ENCODE assay signal across 22 mouse cellular contexts in the genomic region with DNA sequence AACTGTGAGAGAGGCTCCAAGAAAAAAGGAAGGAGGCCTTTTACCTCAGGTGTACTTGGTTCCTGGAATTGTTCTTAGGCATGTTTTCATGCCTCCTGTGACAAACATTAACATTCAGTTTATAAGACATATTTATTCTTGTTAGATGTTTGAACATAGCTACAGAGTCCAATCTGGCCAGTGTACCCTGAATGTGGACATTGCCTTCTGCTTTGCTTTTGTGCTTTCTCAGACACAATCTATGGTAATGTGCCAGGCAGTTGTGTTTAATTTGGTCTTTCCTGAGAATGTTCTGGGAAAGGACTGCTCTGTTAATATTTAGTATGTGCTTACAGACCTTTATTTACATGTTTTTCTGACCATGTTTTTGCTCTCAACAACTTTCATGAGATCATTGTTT.
A peak's percentile ranks its signal among the peaks of the same experiment; 100 is the strongest.
DNase-seq lines count a peak whose midpoint lies in the region; ATAC-seq and TF ChIP-seq lines count a peak whose summit lies in the region.
"Had no signal": no experiment of that assay in that cellular context is flagged by ENCODE, and none has a peak within 500 bp of the region (broad histone marks: within the 10 kb centered on the region; RNA-seq: fewer than 3 reads in every experiment).

No protein-coding gene starts in this region.

- no peak overlapping the region for H3K4me3 ChIP-seq in kidney, adult 2 months (ENCODE audit: insufficient read depth, low read depth, low read length)
- no peak overlapping the region for H3K4me3 ChIP-seq in kidney, embryonic 14.5 days (ENCODE audit: low read length)
- H3K4me3 ChIP-seq in kidney, embryonic 15.5 days (replicated peaks) = no peak overlapping the region
- no peak overlapping the region for H3K4me3 ChIP-seq in liver, adult 2 months (ENCODE audit: insufficient read depth, low read depth, low read length)
- H3K4me3 ChIP-seq in liver, embryonic 11.5 days (ENCODE audit: low read depth, low read length) = no peak overlapping the region

- peak; percentile 74 for DNase-seq in kidney, adult 2 months
- DNase-seq in kidney, adult 8-10 months = peak; percentile 6 to 11
- DNase-seq in kidney, postnatal 14 days = no peak
- peak; percentile 33 for DNase-seq in kidney, adult 9 months
- DNase-seq in liver, adult 2 months (ENCODE audit: extremely low read depth, low read depth, low spot score) = peak; percentile 54
- DNase-seq in liver, embryonic 11.5 days (ENCODE audit: low spot score) = no peak
- DNase-seq: adrenal gland, adult 2 months; adrenal gland, adult 8-10 months; adrenal gland, postnatal 10 days; adrenal gland, postnatal 14 days; adrenal gland, postnatal 25 days; adrenal gland, postnatal 36 days; B cell, adult 2 months; cerebellum, adult 11 months; cerebellum, adult 11-12 months had no signal

- no peak overlapping the region for H3K9ac ChIP-seq in kidney, embryonic 14.5 days (ENCODE audit: low read depth, low read length)
- H3K9ac ChIP-seq in kidney, embryonic 15.5 days = no peak overlapping the region
- H3K9ac ChIP-seq in liver, adult 2 months (ENCODE audit: low read depth, low read length) = no peak overlapping the region
- no peak overlapping the region for H3K9ac ChIP-seq in liver, embryonic 11.5 days (ENCODE audit: low read depth, low read length)

- H3K4me1 ChIP-seq in kidney, adult 2 months (ENCODE audit: control insufficient read depth, insufficient read depth, low read length) = no peaks in the 10 kb centered on the region
- no peaks in the 10 kb centered on the region for H3K4me1 ChIP-seq in kidney, embryonic 14.5 days (ENCODE audit: control insufficient read depth, insufficient read depth, low read length)
- no peaks in the 10 kb centered on the region for H3K4me1 ChIP-seq in kidney, embryonic 15.5 days
- no peaks in the 10 kb centered on the region for H3K4me1 ChIP-seq in liver, adult 2 months (ENCODE audit: control insufficient read depth, insufficient read depth, low read length)
- no peaks in the 10 kb centered on the region for H3K4me1 ChIP-seq in liver, embryonic 11.5 days (replicated peaks; ENCODE audit: control insufficient read depth, insufficient read depth, low read length)

- H3K79me2 ChIP-seq in liver, adult 2 months (ENCODE audit: control insufficient read depth, insufficient read depth, low read length) = no peaks in the 10 kb centered on the region

- no peak for TF ChIP-seq CTCF in kidney, adult 2 months (conservative IDR thresholded peaks at IDR 0.05; ENCODE audit: insufficient read depth, insufficient read length, low read depth, low read length)
- TF ChIP-seq CTCF in liver, adult 2 months (IDR thresholded peaks at IDR 0.05; ENCODE audit: low read depth, low read length) = no peak

- H3K27ac ChIP-seq in kidney, adult 2 months (ENCODE audit: insufficient read depth, low read depth, low read length) = no peak overlapping the region
- no peak overlapping the region for H3K27ac ChIP-seq in kidney, embryonic 14.5 days (ENCODE audit: low read depth, low read length)
- no peak overlapping the region for H3K27ac ChIP-seq in kidney, embryonic 15.5 days
- no peak overlapping the region for H3K27ac ChIP-seq in liver, adult 2 months (replicated peaks; ENCODE audit: insufficient read depth, low read depth, low read length)
- no peak overlapping the region for H3K27ac ChIP-seq in liver, embryonic 11.5 days (ENCODE audit: low read depth, low read length)

- no peaks in the 10 kb centered on the region for H3K27me3 ChIP-seq in kidney, adult 2 months (replicated peaks; ENCODE audit: control insufficient read depth, insufficient read depth, low read length)
- H3K27me3 ChIP-seq in kidney, embryonic 14.5 days (ENCODE audit: control insufficient read depth, insufficient read depth, low read length) = no peaks in the 10 kb centered on the region
- H3K27me3 ChIP-seq in kidney, embryonic 15.5 days = no peaks in the 10 kb centered on the region
- H3K27me3 ChIP-seq in liver, adult 2 months (ENCODE audit: control insufficient read depth, insufficient read depth, low read length) = no peaks in the 10 kb centered on the region
- H3K27me3 ChIP-seq in liver, embryonic 11.5 days (replicated peaks; ENCODE audit: control insufficient read depth, insufficient read depth, low read length) = no peaks in the 10 kb centered on the region
- H3K27me3 ChIP-seq: CH12.LX, Patski had no signal

- TF ChIP-seq POLR2A in kidney, adult 2 months (IDR thresholded peaks at IDR 0.05; ENCODE audit: low read depth, low read length) = no peak
- no peak for TF ChIP-seq POLR2A in liver, adult 2 months (IDR thresholded peaks at IDR 0.05; ENCODE audit: extremely low read depth, insufficient read depth, low read length)

- no peak overlapping the region for H3K4me2 ChIP-seq in kidney, embryonic 14.5 days (replicated peaks; ENCODE audit: low read depth, low read length)
- H3K4me2 ChIP-seq in kidney, embryonic 15.5 days = no peak overlapping the region
- no peak overlapping the region for H3K4me2 ChIP-seq in liver, embryonic 11.5 days

- no peaks in the 10 kb centered on the region for H3K9me3 ChIP-seq in kidney, embryonic 14.5 days (ENCODE audit: control insufficient read depth, low read length)
- H3K9me3 ChIP-seq in kidney, embryonic 15.5 days (replicated peaks) = no peaks in the 10 kb centered on the region
- no peaks in the 10 kb centered on the region for H3K9me3 ChIP-seq in liver, embryonic 11.5 days (ENCODE audit: control insufficient read depth, low read length)
- H3K9me3 ChIP-seq: G1E had no signal

- H3K36me3 ChIP-seq in kidney, adult 2 months (ENCODE audit: control insufficient read depth, insufficient read depth, low read length) = no peaks in the 10 kb centered on the region
- no peaks in the 10 kb centered on the region for H3K36me3 ChIP-seq in kidney, embryonic 14.5 days (ENCODE audit: control insufficient read depth, insufficient read depth, low read length)
- H3K36me3 ChIP-seq in kidney, embryonic 15.5 days = no peaks in the 10 kb centered on the region
- H3K36me3 ChIP-seq in liver, adult 2 months (ENCODE audit: control insufficient read depth, insufficient read depth, low read length) = no peaks in the 10 kb centered on the region
- no peaks in the 10 kb centered on the region for H3K36me3 ChIP-seq in liver, embryonic 11.5 days (ENCODE audit: control insufficient read depth, insufficient read depth, low read length)
- H3K36me3 ChIP-seq: G1E had no signal

- ATAC-seq in kidney, embryonic 14.5 days (ENCODE audit: low FRiP score, low TSS enrichment) = no peak
- no peak for ATAC-seq in kidney, embryonic 15.5 days (replicated peaks; ENCODE audit: low FRiP score)
- no peak for ATAC-seq in liver, embryonic 11.5 days (replicated peaks; ENCODE audit: low FRiP score)
- ATAC-seq: activated CD4-positive, CD25-positive, alpha-beta regulatory T cell, adult 4 months; CD4-positive, CD25-positive, alpha-beta regulatory T cell, adult 4 months; Patski had no signal

Comparison
In these comparisons a context has a peak if more than half of its experiments do, and no peak if none do; other contexts are left out.
1. DNase-seq: peak in kidney, adult 2 months (single experiment), kidney, adult 8-10 months (2 of 2), kidney, adult 9 months (single experiment) and liver, adult 2 months (single experiment); none in kidney, postnatal 14 days (single experiment) and liver, embryonic 11.5 days (single experiment).